Mouse (Mus musculus) heart, adult 9 months (tissue): ENCODE measurements around the gene Psme2b.
"Not testable (repeated sequence)": the region's sequence is repeated elsewhere in the genome, so short reads cannot be mapped to it uniquely, and the experiment has no call there.

Source experiments
- DNase-seq, 2 experiments: peaks; one replicate each; pipeline ENCODE4 v3.0.0; 2022; ENCODE audit warnings: low spot score in 2 of 2

Psme2b gene

DNA sequence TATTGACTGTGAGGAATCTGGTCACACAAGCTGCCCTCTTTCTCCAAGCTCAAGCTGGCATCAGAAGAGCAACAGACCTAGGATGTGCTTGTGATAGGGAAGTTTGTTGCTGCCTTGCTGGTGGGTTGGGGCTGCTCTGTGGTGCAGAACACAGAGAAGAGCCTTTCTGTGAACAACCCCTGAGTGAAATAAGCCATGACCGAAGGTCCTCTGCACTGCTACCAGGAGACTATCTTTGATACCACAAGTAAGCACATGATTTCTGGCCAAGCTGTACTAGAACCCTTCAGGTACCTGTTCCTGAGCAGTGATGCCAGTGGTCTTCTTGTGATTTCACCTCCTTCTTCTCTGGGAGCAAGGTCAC lies 44.4 kb downstream of the Psme2b start:
- DNase-seq, result not testable (repeated sequence)

DNA sequence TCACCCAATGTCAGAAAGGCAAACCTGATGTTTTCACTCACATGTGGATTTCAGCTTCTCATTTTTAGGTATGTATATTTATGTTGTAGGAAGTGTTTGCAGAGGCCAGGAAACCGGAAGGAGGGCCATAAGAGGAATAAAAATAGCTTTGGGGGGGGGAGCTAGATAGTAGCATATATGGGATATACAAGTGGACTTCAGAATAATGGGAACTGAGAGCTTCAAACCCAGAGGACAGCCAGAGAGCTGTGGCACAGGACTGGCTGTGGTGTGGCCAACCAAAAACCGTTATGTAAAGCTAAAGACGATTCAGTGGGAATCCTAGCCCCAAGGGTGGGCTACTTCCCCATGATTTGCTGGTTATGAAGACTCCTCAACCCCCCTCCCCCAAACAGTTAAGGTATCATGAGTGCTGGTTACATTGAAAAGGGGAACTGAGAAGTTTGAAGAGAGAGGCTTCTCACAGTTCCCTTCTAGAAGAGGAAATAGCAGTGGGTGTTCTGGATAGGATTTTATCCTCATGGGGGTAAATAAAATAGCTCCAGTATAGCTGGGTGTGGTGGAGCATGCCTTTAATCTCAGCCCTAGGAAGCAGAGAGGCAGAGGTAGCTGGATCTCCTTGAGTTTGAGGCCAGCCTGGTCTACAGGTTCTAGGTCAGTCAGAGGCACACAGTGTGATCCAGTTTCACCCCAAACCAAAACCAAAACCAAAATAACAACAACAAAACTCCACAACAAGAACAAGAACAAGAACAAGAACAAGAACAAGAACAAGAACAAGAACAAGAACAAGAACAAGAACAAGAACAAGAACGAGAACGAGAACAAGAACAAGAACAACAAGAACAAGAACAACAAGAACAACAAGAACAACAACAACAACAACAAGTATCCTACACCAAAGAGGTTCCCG lies 45.1 kb downstream of the Psme2b start:
- DNase-seq, result peak in 1 of 2 experiments; percentile 35

DNA sequence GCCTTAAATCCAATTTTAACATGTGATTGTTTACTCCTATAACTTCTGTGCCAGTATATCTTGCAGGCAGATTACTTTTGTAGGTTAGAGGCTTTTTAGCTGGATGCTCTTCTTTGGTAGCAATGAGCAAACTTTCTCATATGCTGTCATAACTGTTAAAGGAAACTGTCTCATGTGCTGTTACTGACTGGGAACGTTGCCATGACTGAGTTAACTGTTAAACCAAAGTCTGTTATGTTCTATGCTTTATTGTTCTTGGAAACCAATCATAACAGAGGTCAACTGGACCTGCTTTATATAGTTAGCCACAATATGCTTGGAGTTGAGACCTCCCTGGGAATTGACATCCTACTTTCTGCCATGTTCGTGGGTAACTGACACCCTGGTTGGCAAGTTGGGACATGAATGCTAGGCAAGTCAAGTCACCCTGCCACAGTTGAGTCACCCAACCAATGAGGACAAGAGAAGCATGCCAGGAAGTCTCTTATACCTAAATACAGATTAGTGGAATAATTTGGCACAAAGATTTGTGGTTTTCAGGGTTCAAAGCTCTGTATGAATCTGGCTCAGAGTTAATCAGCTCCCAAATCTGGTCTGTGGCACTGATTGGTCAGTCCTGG lies 47.1 kb downstream of the Psme2b start:
- no peak for DNase-seq
